Mouse (Mus musculus): ENCODE data around the gene Shd.
A peak's percentile ranks its signal among the peaks of the same experiment; 100 is the strongest.

Gene Shd

DNA sequence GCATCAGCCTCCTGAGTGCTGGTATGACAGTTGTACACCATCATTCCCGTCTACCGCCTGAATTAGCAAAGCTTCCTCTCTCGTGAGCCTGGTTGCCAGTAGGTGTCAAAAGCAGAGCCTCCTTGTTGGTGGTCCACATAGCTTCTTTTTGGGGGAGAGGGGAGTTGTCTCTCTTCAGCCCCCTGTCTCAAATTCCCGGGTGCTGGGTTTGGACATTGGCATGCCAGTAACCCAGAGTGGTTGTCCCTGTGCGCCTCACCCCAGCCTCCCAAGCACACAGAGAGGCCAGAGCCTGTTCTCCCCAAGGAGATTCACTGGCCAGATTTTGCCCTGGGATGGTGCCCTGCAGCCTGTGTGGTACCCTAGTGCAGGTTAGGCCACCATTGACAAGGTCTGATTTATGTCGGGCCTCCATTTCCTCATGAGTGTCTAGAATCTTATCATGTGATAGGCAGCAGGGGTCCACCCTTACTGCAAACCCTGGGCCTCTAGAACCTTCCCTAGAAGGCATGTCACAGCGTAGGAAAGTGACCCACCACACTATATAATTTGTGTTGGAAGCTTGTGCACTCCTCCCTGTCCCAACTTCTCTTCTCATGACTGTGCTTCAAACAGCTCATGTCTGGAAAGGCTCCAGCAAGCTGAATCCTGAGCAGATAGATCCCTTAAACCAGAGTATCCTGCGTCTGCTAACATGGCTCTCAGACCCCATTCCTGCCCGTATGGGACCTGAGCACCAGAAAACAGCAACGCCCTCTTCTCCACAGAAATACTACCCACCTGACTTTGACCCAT lies 10.1 kb upstream of the Shd start:
- no peak for DNase-seq

DNA sequence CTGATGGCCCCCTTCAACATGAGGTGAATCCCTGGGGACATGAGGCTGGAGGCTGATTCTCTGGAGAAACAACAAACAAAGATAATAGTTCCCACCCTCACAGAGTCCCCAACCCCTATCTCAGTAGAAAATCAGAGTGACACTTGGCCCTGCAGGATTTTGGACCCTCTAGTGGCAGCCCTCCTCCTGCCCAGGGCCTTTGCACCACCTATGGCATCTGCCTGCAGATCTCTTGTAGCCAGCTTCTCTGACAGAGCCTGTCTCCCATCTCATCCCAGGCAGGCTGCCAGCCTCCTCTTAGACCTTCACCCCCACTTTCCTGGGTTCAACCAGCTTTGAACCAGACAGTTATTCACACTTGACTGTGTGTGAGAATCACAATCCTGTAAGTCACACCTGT lies 9.5 kb upstream of the Shd start:
- DNase-seq, result no peak

- DNase-seq, result no peak
These were observed 8.6 kb upstream of the Shd start for GRCm38 (mm10) chr17:55961631-55962030.

GRCm38 (mm10) chr17:55963171-55963570 lies 7.1 kb upstream of the Shd start:
- no peak for DNase-seq

DNA sequence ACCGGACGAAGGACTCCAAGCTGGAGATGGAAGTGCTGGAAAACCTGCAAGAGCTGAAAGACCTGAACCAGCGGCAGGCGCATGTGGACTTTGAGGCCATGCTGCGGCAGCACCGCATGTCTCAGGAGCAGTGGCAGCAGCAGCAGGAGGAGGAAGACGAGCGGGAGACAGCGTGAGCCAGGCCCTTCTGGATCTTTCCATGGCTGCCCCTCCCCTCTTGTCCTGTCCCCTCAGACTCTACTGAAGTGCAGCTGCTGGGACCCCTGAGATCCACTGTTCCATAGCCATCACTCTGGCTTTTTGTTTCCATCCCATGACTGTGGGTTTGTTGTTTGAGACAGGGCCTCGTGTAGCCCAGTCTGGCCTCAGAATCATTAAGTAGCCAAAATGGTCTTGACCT lies 5.8 kb upstream of the Shd start:
- no peak for DNase-seq

DNA sequence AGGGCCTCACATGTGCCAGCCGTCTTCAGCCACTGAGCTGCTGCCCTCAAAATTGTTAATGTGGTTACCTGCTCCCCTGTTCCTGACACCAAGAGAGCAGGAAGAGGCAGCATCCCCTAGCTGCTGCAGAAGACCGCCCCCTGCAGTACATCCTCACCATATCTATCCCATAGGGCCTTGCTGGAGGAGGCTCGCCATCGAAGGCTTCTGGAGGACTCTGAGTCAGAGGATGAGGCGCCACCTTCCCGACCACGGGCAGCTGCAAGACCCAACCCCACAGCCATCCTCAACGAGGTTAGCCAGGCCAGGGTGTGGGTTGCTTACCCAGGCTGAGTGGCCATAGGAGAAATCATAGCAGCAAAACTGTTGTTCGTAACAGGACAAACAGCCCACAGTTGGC lies 5.3 kb upstream of the Shd start:
- no peak for DNase-seq

DNA sequence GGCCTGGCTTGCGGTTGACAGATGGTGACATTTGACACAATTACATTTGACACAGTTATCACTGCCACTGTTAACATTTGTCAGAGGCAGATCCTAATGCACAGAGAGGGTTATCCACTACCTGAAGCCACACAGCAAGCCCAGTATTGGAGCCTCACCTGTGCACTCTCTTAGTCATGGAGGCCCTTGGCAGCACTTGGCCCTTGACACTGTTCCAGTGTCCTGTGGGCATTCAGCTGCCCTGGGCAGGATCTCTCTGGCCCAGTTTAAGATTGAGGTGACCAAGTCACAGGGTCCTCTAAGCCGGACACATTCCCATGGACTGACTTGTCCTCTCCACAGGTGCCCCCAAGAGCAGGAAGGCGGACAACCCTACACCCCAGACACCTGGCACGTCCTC lies 3.1 kb upstream of the Shd start:
- DNase-seq, result no peak

- DNase-seq, result no peak
These were observed 2.1 kb upstream of the Shd start for GRCm38 (mm10) chr17:55968210-55968609.

DNA sequence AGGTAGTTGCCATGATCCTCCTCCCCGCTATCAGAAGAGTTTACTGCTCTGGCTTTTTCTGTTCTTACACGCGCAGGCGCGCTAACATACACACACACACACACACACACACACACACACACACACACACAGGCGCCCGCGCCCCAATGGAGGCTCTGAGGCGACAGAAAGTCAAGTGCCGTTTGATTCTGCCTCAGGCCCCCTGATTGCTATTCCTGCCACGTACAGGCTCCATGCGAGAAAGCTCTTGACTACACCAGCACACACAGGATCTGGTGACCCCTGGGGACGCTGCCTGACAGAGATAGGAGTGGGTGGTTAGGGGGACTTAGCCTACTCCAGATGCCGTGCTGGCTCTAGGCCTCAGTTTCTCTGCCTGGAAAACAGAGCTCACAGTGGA lies 707 bp upstream of the Shd start:
- no peak for DNase-seq

GRCm38 (mm10) chr17:55971453-55971852 lies 1.2 kb downstream of the Shd start:
- no peak for DNase-seq

GRCm38 (mm10) chr17:55976255-55976862 lies 6.1 kb downstream of the Shd start:
- peak; percentile 78 to 83 for DNase-seq

DNA sequence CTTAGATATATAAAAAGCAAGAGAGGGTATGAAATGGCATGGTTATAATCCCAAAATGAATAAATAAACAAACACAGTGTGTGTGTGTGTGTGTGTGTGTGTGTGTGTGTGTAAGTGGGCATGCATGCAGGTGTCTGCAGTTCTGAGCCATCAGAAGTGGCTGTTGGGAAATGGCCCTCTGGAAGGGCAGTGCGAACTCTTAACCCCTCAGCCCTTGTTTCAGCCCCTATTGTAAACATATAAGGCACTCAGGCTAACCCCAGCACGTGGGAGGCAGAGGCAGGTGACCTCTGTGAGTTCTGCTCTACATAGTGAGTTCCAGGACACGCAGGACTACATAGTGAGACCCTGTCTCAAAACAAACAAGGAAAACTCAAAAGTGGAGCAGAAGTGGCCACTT lies 7.0 kb downstream of the Shd start:
- DNase-seq, result peak in 1 of 2 experiments; percentile 49

- no peak for DNase-seq
These were observed 16.0 kb downstream of the Shd start, which contains the start of gene Fsd1 for GRCm38 (mm10) chr17:55986030-55986961. TSS of gene Fsd1 (plus strand) at chr17:55986509.

- no peak for DNase-seq
These were observed 20.1 kb downstream of the Shd start for GRCm38 (mm10) chr17:55990278-55990898.

- DNase-seq, result no peak
These were observed 25.7 kb downstream of the Shd start for GRCm38 (mm10) chr17:55996007-55996406.

GRCm38 (mm10) chr17:55999794-56000499 lies 29.7 kb downstream of the Shd start:
- no peak for DNase-seq

DNA sequence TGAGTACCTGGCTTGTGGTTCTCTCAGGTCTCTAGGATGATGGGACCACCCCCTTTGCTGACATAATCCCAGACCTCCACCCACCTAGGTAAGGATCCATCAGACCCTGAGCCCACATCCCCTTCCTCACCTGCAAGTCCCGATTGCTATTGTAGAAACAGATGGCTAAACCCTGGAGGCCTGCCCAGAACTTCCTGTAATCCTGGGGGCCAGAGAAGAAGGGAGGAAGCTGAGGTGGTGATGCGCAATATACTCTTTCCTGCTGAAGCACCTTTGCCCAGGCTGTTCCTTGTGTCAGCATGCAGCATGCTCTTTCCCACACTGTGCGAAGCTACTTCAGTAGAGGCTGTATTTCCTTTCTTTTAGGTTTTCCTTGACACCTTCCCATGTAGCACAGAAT lies 32.7 kb downstream of the Shd start:
- DNase-seq, result no peak

- DNase-seq, result peak; percentile 81 to 89
These were observed 35.3 kb downstream of the Shd start, which contains the start of the genes Stap2 and Mpnd for GRCm38 (mm10) chr17:56005415-56006061. TSS of gene Stap2 (minus strand) at chr17:56005584. TSS of gene Mpnd (plus strand) at chr17:56005711.

- no peak for DNase-seq
These were observed 36.7 kb downstream of the Shd start for GRCm38 (mm10) chr17:56006956-56007355.

DNA sequence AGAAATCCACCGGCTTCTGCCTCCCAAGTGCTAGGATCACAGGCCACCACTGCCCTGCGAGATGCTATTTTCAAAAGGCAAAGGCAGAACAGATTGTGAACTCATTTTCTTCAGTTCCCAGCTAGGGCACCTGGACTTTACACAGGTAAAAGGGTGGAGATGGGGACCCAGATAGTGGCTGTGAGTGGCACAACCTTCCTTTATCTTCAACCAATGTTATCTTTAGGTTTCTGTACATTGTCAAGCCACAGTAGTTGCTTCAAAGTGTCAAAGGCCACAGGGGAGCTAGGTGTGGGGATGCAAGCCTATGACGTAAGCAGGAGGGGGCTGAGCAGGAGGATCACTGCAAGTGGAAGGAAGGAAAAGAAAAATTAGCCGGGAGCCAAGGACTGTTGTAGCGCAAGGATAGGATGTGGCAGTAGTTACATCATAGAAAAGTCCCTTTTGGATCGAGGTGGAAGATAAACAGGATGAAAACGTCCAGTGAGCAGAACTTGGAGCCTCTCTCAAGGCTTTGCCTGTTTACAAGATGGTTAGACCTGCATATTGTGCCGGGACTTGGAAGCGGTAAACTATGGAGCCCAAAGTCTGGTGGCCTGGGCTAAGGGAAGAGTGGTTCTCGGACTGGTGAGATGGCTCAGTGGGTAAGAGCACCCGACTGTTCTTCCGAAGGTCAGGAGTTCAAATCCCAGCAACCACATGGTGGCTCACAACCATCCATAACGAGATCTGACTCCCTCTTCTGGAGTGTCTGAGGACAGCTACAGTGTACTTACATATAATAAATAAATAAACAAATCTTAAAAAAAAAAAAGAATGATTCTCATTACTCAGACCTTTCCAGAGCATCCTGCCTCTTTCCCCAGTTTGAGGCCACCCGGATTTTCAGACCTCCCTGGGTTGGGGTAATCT lies 37.4 kb downstream of the Shd start:
- DNase-seq, result no peak
